Mouse (Mus musculus): ENCODE measurements around the gene Dgke. TPM values are rescaled to one million over a fixed set of nuclear protein-coding genes. Genes with fewer than 3 reads are reported as not detected.
"Not testable (repeated sequence)": the region's sequence is repeated elsewhere in the genome, so short reads cannot be mapped to it uniquely, and the experiment has no call there.

The Dgke gene
- polyA plus RNA-seq, 1 experiment from 2014 or later, result 6.6 TPM

DNA sequence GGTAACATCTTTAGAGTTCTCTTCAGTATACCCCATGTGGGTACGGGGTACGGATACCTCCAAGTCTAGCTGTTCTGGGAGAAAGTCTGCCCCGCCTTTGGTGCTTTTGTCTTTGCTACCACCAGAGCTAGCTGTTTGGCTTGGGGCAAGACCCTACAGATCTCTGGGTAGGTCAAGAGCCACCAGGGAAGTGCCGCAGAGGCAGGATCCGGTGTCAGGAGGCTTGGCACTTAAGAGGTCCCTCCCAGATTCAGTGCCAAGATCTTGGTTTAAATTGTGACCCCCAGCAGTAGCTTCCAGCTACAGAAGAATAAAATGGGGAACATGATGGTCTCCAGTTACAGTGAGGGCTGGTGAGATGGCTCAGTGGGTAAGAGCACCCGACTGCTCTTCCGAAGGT is 65.1 kb downstream of the Dgke start:
- DNase-seq (ENCODE audit: low spot score), result no peak

DNA sequence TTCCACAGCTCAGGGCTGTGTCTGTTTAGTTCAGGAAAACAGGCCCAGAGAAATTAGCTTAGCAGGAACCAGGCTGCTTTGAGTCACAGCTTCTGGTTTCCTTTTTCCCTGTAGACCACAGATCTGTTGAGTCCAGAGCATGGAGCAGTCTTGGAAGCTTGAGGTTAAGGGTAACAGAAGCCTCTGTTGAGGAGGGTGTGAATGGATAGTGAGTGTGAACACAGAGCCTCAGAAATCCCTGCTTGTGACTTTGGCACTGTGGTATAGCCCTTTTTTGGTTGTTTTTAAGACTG is 66.2 kb downstream of the Dgke start:
- Histone ChIP-seq H3K27ac (ENCODE audit: low read depth, low read length) (no peak overlapping the region), H3K9me3 (ENCODE audit: control insufficient read depth, low read length) (no peaks in the 10 kb centered on the region), H3K9ac (ENCODE audit: low read length) (no peak overlapping the region), H3K4me3 (ENCODE audit: low read depth, low read length) (no peak overlapping the region), H3K4me2 (ENCODE audit: low read depth) (peak overlapping the region; percentile 49; the same call in 1 of the 2 replicates), H3K4me1 (ENCODE audit: control insufficient read depth, insufficient read depth, low read length) (no peaks in the 10 kb centered on the region), H3K27me3 (ENCODE audit: control insufficient read depth, insufficient read depth, low read length) (peaks cover 16% of the 10 kb centered on the region), H3K36me3 (ENCODE audit: control insufficient read depth, insufficient read depth, low read length) (no peaks in the 10 kb centered on the region)
- DNase-seq (ENCODE audit: low spot score) (no peak), ATAC-seq (ENCODE audit: insufficient read depth, low FRiP score, low TSS enrichment) (no peak)

More for the DNA sequence above, 65.1 kb downstream of the Dgke start:
- Histone ChIP-seq H3K27me3 (ENCODE audit: control insufficient read depth, insufficient read depth, low read length) (peaks cover 16% of the 10 kb centered on the region), H3K4me1 (ENCODE audit: control insufficient read depth, insufficient read depth, low read length) (no peaks in the 10 kb centered on the region), H3K27ac (ENCODE audit: low read depth, low read length) (no peak overlapping the region), H3K4me3 (ENCODE audit: low read depth, low read length) (no peak overlapping the region), H3K4me2 (ENCODE audit: low read depth) (no peak overlapping the region), H3K36me3 (ENCODE audit: control insufficient read depth, insufficient read depth, low read length) (no peaks in the 10 kb centered on the region), H3K9ac (ENCODE audit: low read length) (no peak overlapping the region), H3K9me3 (ENCODE audit: control insufficient read depth, low read length) (no peaks in the 10 kb centered on the region)
- ATAC-seq (ENCODE audit: insufficient read depth, low FRiP score, low TSS enrichment), result no peak
- WGBS, result 93% methylated on average over 7 of the region's 7 CpGs

DNA sequence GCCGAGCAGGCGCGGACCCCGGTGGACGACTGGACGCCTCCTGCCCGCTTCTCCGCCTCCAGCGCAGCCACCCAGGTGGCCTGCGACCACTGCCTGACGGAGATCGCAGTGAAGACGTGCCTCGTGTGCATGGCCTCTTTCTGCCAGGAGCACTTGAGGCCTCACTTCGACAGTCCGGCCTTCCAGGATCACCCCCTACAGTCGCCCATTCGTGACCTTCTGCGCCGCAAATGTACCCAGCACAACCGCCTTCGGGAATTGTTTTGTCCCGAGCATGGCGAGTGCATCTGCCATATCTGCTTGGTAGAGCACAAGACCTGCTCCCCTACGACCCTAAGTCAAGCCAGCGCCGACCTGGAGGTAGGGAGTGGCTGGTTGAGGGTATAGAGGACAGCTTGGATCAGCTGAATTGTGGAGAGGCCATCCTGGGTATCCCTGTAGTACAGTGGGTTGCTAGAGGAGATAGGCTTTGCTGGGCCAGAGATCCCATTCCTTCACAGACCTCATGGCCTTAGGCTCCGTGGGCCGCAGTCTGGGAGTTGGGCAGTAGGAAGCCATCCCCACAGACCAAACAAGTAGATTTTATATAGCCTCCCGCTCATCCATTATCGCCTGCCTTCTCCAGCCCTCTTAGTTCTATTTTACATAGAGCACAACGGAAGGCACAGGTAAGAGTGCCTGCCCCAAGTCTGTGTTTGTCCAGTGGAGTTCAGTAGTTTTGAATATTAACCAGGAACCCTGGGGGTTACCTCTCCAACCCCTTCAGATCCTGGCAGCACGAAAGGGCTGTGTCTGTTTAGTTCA is 66.7 kb downstream of the Dgke start:
- DNase-seq (ENCODE audit: low spot score) (no peak), ATAC-seq (ENCODE audit: insufficient read depth, low FRiP score, low TSS enrichment) (peak; percentile 31; the same call in 1 of the 2 replicates)
- H3K36me3 ChIP-seq (ENCODE audit: control insufficient read depth, insufficient read depth, low read length), result no peaks in the 10 kb centered on the region
- H3K9ac ChIP-seq (ENCODE audit: low read length), result peak overlapping the region; percentile 55
- peaks cover 16% of the 10 kb centered on the region for H3K27me3 ChIP-seq (ENCODE audit: control insufficient read depth, insufficient read depth, low read length)
- peak overlapping the region; percentile 49 for H3K4me2 ChIP-seq (ENCODE audit: low read depth)
- no peaks in the 10 kb centered on the region for H3K9me3 ChIP-seq (ENCODE audit: control insufficient read depth, low read length)
- H3K4me1 ChIP-seq (ENCODE audit: control insufficient read depth, insufficient read depth, low read length), result no peaks in the 10 kb centered on the region
- no peak overlapping the region for H3K27ac ChIP-seq (ENCODE audit: low read depth, low read length)
- 27% methylated on average over 33 of the region's 33 CpGs for WGBS
- peak overlapping the region; percentile 36 for H3K4me3 ChIP-seq (ENCODE audit: low read depth, low read length)

DNA sequence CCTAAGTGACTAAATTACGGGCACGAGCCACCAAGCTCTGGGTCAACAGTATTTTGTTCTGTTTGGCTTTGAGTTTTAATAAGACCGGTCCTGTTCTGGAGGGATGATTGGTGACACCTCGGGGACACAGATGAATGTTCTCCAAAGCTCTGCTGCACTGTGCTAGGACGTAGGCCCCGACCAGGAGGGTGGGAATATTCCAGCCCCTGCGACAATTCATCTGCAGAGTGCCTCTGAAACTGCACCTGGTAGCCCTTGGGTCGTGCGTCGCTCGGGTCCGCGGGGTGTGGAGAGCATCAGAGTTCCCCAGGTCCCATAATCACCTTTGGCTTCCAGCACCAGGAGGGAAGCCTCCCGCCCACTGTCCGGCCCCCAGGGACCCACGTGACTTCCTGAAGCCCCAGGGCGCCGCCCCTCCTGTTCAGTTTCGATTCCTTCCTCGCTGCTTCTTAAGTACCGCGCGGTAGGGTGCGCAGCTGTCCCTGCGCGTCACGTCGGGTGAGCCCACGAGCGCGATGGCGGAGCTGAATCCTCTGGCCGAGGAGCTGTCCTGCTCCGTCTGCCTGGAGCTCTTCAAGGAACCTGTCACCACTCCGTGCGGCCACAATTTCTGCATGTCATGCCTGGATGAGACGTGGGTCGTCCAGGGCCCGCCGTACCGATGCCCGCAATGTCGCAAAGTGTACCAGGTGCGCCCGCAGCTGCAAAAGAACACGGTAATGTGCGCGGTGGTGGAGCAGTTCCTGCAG is 67.5 kb downstream of the Dgke start, which contains the start of gene Trim25:
Trim25 (plus strand) TSS at position 403 of the 749 bp plus-strand sequence.
- peak; percentile 31; the same call in 1 of the 2 replicates for ATAC-seq (ENCODE audit: insufficient read depth, low FRiP score, low TSS enrichment)
- peak; percentile 73 for DNase-seq (ENCODE audit: low spot score)
- Histone ChIP-seq H3K9me3 (ENCODE audit: control insufficient read depth, low read length) (no peaks in the 10 kb centered on the region), H3K36me3 (ENCODE audit: control insufficient read depth, insufficient read depth, low read length) (no peaks in the 10 kb centered on the region), H3K27ac (ENCODE audit: low read depth, low read length) (no peak within 1 kb of the TSS), H3K4me3 (ENCODE audit: low read depth, low read length) (peak within 1 kb of the TSS; percentile 36), H3K27me3 (ENCODE audit: control insufficient read depth, insufficient read depth, low read length) (peaks cover 16% of the 10 kb centered on the region), H3K9ac (ENCODE audit: low read length) (peak within 1 kb of the TSS; percentile 55), H3K4me2 (ENCODE audit: low read depth) (peak within 1 kb of the TSS; percentile 49), H3K4me1 (ENCODE audit: control insufficient read depth, insufficient read depth, low read length) (no peaks in the 10 kb centered on the region)
- 2% methylated on average over 48 of the region's 48 CpGs for WGBS

DNA sequence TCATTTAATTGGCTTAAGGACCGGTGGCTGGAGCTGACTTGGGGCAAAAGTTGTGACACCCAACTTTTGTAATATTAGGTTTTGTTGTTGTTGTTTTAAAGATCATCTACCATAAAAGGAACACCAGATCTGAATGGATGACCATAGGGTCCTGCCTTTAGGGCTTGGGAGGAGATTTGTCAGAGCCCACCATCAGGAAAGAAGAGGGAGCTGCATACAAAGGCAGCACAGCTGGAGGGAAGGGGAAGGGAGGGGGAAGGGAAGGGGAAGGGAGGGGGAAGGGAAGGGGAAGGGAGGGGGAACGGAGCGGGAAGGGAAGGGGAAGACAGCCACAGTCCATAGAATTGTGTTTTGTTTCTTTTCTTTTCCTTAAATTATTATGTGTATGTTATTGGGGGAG is 68.2 kb downstream of the Dgke start:
- Histone ChIP-seq H3K4me2 (ENCODE audit: low read depth) (no peak overlapping the region), H3K4me1 (ENCODE audit: control insufficient read depth, insufficient read depth, low read length) (no peaks in the 10 kb centered on the region), H3K27ac (ENCODE audit: low read depth, low read length) (no peak overlapping the region), H3K4me3 (ENCODE audit: low read depth, low read length) (no peak overlapping the region), H3K9ac (ENCODE audit: low read length) (no peak overlapping the region), H3K27me3 (ENCODE audit: control insufficient read depth, insufficient read depth, low read length) (peaks cover 16% of the 10 kb centered on the region), H3K36me3 (ENCODE audit: control insufficient read depth, insufficient read depth, low read length) (no peaks in the 10 kb centered on the region), H3K9me3 (ENCODE audit: control insufficient read depth, low read length) (no peaks in the 10 kb centered on the region)
- DNase-seq (ENCODE audit: low spot score) (no peak), ATAC-seq (ENCODE audit: insufficient read depth, low FRiP score, low TSS enrichment) (no peak)
- WGBS, result 12% methylated on average over 3 of the region's 3 CpGs

DNA sequence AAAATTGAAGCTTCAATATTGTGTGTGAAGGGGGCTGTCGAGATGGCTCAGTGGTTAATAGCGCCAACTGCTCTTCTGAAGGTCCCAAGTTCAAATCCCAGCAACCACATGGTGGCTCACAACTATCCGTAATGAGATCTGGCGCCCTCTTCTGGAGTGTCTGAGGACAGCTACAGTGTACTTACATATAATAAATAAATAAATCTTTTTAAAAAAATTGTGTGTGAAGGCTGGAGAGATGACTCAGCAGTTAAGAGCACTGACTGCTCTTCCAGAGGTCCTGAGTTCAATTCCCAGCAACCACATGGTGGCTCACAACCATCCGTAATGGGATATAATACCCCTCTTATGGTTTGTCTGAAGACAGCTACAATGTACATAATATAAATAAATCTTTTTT is 69.3 kb downstream of the Dgke start:
- not testable (repeated sequence) for H3K4me2 ChIP-seq (ENCODE audit: low read depth); H3K4me3 ChIP-seq (ENCODE audit: low read depth, low read length); H3K9me3 ChIP-seq (ENCODE audit: control insufficient read depth, low read length); H3K4me1 ChIP-seq (ENCODE audit: control insufficient read depth, insufficient read depth, low read length); DNase-seq (ENCODE audit: low spot score); ATAC-seq (ENCODE audit: insufficient read depth, low FRiP score, low TSS enrichment); H3K9ac ChIP-seq (ENCODE audit: low read length); H3K36me3 ChIP-seq (ENCODE audit: control insufficient read depth, insufficient read depth, low read length); H3K27ac ChIP-seq (ENCODE audit: low read depth, low read length)
- peaks cover 16% of the 10 kb centered on the region for H3K27me3 ChIP-seq (ENCODE audit: control insufficient read depth, insufficient read depth, low read length)
- WGBS, result 86% methylated on average over 5 of the region's 5 CpGs

DNA sequence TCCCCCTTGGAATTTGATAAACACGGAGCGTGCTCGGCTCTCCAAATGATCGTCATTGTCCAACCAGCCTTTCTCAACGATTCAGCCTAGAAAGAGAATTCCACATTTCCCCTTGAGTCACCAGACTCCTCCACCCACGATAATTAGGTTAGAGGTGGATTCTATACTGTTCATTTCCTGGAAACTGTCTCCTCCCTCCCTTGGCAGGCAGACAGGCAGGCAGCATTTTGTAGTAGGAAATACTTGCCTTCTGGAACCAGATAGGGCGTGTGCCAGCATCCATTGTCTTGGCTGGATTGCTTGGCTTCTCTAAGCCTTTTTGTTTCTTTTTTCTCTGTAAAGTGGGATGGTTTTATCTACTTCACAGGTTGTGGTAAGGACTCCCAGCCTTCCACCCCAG is 70.2 kb downstream of the Dgke start:
- no peaks in the 10 kb centered on the region for H3K4me1 ChIP-seq (ENCODE audit: control insufficient read depth, insufficient read depth, low read length)
- WGBS, result 81% methylated on average over 7 of the region's 7 CpGs
- no peak overlapping the region for H3K9ac ChIP-seq (ENCODE audit: low read length)
- peaks cover 16% of the 10 kb centered on the region for H3K27me3 ChIP-seq (ENCODE audit: control insufficient read depth, insufficient read depth, low read length)
- no peak overlapping the region for H3K27ac ChIP-seq (ENCODE audit: low read depth, low read length)
- H3K9me3 ChIP-seq (ENCODE audit: control insufficient read depth, low read length), result no peaks in the 10 kb centered on the region
- H3K4me2 ChIP-seq (ENCODE audit: low read depth), result no peak overlapping the region
- H3K4me3 ChIP-seq (ENCODE audit: low read depth, low read length), result no peak overlapping the region
- no peaks in the 10 kb centered on the region for H3K36me3 ChIP-seq (ENCODE audit: control insufficient read depth, insufficient read depth, low read length)
- DNase-seq (ENCODE audit: low spot score) (no peak), ATAC-seq (ENCODE audit: insufficient read depth, low FRiP score, low TSS enrichment) (no peak)

DNA sequence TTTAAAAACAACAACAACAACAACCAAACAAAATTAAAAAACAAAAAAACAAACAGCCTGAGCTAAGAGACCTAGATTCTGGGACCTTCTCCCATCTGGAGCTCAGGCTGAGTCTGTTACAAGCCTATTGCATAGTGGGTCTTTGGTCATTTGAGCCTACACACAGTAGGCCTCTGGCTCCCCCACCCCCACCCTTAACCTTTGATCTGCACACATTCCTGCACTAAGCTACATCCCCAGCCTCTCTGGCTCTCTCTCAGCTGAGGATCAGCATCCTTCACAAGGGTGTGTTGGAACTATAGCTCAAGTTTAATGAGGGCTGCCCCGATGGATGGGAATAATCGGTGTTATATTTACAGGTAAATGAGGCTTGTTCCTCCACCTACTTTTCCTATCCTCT is 71.0 kb downstream of the Dgke start:
- Histone ChIP-seq H3K4me2 (ENCODE audit: low read depth) (no peak overlapping the region), H3K27ac (ENCODE audit: low read depth, low read length) (no peak overlapping the region), H3K9me3 (ENCODE audit: control insufficient read depth, low read length) (no peaks in the 10 kb centered on the region), H3K4me1 (ENCODE audit: control insufficient read depth, insufficient read depth, low read length) (no peaks in the 10 kb centered on the region), H3K4me3 (ENCODE audit: low read depth, low read length) (no peak overlapping the region), H3K36me3 (ENCODE audit: control insufficient read depth, insufficient read depth, low read length) (no peaks in the 10 kb centered on the region), H3K27me3 (ENCODE audit: control insufficient read depth, insufficient read depth, low read length) (peaks cover 16% of the 10 kb centered on the region), H3K9ac (ENCODE audit: low read length) (no peak overlapping the region)
- no peak for DNase-seq (ENCODE audit: low spot score)
- WGBS, result 91% methylated on average over 2 of the region's 2 CpGs
- no peak for ATAC-seq (ENCODE audit: insufficient read depth, low FRiP score, low TSS enrichment)

DNA sequence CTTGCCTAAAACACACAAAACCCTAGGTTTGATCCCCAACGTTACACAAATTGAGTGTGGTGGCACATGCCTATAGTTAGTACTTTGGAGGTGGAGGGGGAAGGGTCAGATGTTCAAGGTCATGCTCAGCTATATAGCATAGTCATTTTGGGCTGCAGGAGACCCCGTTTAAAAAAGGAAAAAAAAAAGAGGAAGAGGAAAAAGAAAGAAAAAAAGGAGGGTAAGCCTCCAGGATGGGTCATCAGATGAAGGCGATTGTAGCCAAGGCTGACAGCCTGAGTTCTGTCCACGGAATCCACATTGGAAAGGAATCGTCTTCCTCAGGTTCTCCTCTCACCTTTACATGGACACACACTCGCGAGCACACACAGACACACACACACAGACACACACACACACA is 72.2 kb downstream of the Dgke start:
- no peak for ATAC-seq (ENCODE audit: insufficient read depth, low FRiP score, low TSS enrichment)
- 90% methylated on average over 7 of the region's 7 CpGs for WGBS

More for the DNA sequence above, 72.2 kb downstream of the Dgke start:
- Histone ChIP-seq H3K4me3 (ENCODE audit: low read depth, low read length) (no peak overlapping the region), H3K9ac (ENCODE audit: low read length) (no peak overlapping the region), H3K4me2 (ENCODE audit: low read depth) (no peak overlapping the region), H3K27ac (ENCODE audit: low read depth, low read length) (no peak overlapping the region), H3K27me3 (ENCODE audit: control insufficient read depth, insufficient read depth, low read length) (peaks cover 6% of the 10 kb centered on the region), H3K9me3 (ENCODE audit: control insufficient read depth, low read length) (no peaks in the 10 kb centered on the region), H3K36me3 (ENCODE audit: control insufficient read depth, insufficient read depth, low read length) (no peaks in the 10 kb centered on the region), H3K4me1 (ENCODE audit: control insufficient read depth, insufficient read depth, low read length) (no peaks in the 10 kb centered on the region)
- DNase-seq (ENCODE audit: low spot score), result no peak

Measured in neural tube, embryonic 11.5 days (tissue).